Mouse (Mus musculus): ENCODE measurements around the gene Ccnd3. TPM values are rescaled to one million over a fixed set of nuclear protein-coding genes. Genes with fewer than 3 reads are reported as not detected.

Ccnd3 gene
- polyA plus RNA-seq, 1 experiment from 2014 or later = 402 TPM

- Histone ChIP-seq H3K4me2 (replicated peaks) (no peak overlapping the region), H3K27ac (no peak overlapping the region; the same call in 1 of the 2 replicates), H3K9ac (no peak overlapping the region), H3K36me3 (peaks cover 86% of the 10 kb centered on the region), H3K4me1 (peaks cover 26% of the 10 kb centered on the region), H3K4me3 (no peak overlapping the region), H3K27me3 (no peaks in the 10 kb centered on the region), H3K9me3 (no peaks in the 10 kb centered on the region)
- no peak for ATAC-seq (ENCODE audit: low FRiP score, low read depth)
- WGBS = 88% methylated on average over 13 of the region's 13 CpGs
Measured at GRCm38 (mm10) chr17:47600601-47601388, 95.9 kb downstream of the Ccnd3 start.

GRCm38 (mm10) chr17:47601389-47601755 lies 96.5 kb downstream of the Ccnd3 start:
- H3K9ac ChIP-seq = no peak overlapping the region
- H3K27me3 ChIP-seq = no peaks in the 10 kb centered on the region
- H3K4me2 ChIP-seq (replicated peaks) = no peak overlapping the region
- H3K4me1 ChIP-seq = peaks cover 20% of the 10 kb centered on the region
- 88% methylated on average over 10 of the region's 10 CpGs for WGBS
- no peak overlapping the region for H3K4me3 ChIP-seq
- no peak overlapping the region for H3K27ac ChIP-seq
- ATAC-seq (ENCODE audit: low FRiP score, low read depth) = no peak
- H3K36me3 ChIP-seq = peaks cover 90% of the 10 kb centered on the region
- no peaks in the 10 kb centered on the region for H3K9me3 ChIP-seq

GRCm38 (mm10) chr17:47602289-47602688 lies 97.4 kb downstream of the Ccnd3 start:
- Histone ChIP-seq H3K27ac (no peak overlapping the region), H3K4me2 (replicated peaks) (no peak overlapping the region), H3K9ac (no peak overlapping the region), H3K4me3 (no peak overlapping the region), H3K27me3 (no peaks in the 10 kb centered on the region), H3K36me3 (peaks cover 92% of the 10 kb centered on the region), H3K9me3 (no peaks in the 10 kb centered on the region), H3K4me1 (peaks cover 11% of the 10 kb centered on the region)
- WGBS = 94% methylated on average over 11 of the region's 11 CpGs
- ATAC-seq (ENCODE audit: low FRiP score, low read depth) = no peak

DNA sequence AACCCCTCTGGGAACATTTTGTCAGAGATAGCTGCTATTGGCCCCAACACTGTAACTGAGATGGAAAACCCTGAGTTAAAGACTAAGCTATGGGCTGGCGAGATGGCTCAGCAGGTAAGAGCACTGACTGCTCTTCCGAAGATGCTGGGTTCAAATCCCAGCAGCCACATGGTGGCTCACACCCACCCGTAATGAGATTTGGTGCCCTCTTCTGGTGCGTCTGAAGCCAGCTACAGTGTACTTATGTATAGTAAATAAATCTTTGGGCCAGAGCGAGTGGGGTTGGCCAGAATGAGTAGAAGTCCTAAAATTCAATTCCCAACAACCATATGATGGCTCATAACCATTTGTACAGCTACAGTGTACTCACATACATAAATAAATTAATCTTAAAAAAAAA lies 101.4 kb downstream of the Ccnd3 start:
- WGBS = 78% methylated on average over 5 of the region's 5 CpGs
- Histone ChIP-seq H3K4me3 (no peak overlapping the region), H3K9ac (no peak overlapping the region), H3K9me3 (no peaks in the 10 kb centered on the region), H3K4me1 (peaks cover 13% of the 10 kb centered on the region), H3K36me3 (peaks cover 73% of the 10 kb centered on the region), H3K4me2 (replicated peaks) (no peak overlapping the region), H3K27ac (no peak overlapping the region), H3K27me3 (no peaks in the 10 kb centered on the region)
- no peak for ATAC-seq (ENCODE audit: low FRiP score, low read depth)

- 93% methylated on average over 4 of the region's 4 CpGs for WGBS
- Histone ChIP-seq H3K4me2 (replicated peaks) (no peak overlapping the region), H3K36me3 (peaks cover 59% of the 10 kb centered on the region), H3K27me3 (no peaks in the 10 kb centered on the region), H3K4me3 (no peak overlapping the region), H3K4me1 (peaks cover 25% of the 10 kb centered on the region), H3K27ac (no peak overlapping the region), H3K9ac (no peak overlapping the region), H3K9me3 (no peaks in the 10 kb centered on the region)
- no peak for ATAC-seq (ENCODE audit: low FRiP score, low read depth)
Measured at GRCm38 (mm10) chr17:47609182-47609581, 104.3 kb downstream of the Ccnd3 start.

GRCm38 (mm10) chr17:47610849-47611660 lies 106.2 kb downstream of the Ccnd3 start, which contains the start of the genes Bysl, Med20 and Gm20517:
Gene Bysl (minus strand): TSS chr17:47611492.
Gene Med20 (plus strand): TSS chr17:47611582.
Gene Gm20517 (plus strand): TSS chr17:47611589.
- ATAC-seq (ENCODE audit: low FRiP score, low read depth) = peak; percentile 95
- Histone ChIP-seq H3K4me2 (replicated peaks) (peak within 1 kb of the TSS; percentile 97), H3K9ac (peak within 1 kb of the TSS; percentile 90), H3K4me3 (peak within 1 kb of the TSS; percentile 88), H3K36me3 (peaks cover 58% of the 10 kb centered on the region), H3K27me3 (no peaks in the 10 kb centered on the region), H3K4me1 (peaks cover 25% of the 10 kb centered on the region), H3K9me3 (no peaks in the 10 kb centered on the region), H3K27ac (peak within 1 kb of the TSS; percentile 61; the same call in 1 of the 2 replicates)
- under 1% methylated on average over 59 of the region's 59 CpGs for WGBS

DNA sequence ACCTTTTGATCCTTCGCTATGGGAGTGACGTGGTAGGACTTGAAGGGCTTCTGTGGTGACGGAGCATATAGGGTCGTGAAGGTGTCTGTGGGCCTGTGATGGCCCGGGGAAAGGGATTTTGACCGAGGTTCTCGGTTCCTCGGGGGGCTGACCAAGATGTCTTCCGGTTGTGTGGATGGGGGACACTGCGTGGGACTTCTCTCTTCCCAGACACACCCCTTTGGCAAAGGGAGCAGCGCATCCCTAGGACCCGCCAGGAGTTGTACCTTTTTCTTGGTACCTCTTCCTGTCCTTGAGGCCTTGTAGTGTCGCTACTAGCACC lies 106.8 kb downstream of the Ccnd3 start:
- Histone ChIP-seq H3K36me3 (peaks cover 57% of the 10 kb centered on the region), H3K27ac (no peak overlapping the region), H3K4me3 (peak overlapping the region; percentile 88), H3K4me2 (replicated peaks) (peak overlapping the region; percentile 97), H3K27me3 (no peaks in the 10 kb centered on the region), H3K9me3 (no peaks in the 10 kb centered on the region), H3K9ac (peak overlapping the region; percentile 90), H3K4me1 (peaks cover 25% of the 10 kb centered on the region)
- no peak for ATAC-seq (ENCODE audit: low FRiP score, low read depth)
- WGBS = 0% methylated on average over 13 of the region's 13 CpGs

DNA sequence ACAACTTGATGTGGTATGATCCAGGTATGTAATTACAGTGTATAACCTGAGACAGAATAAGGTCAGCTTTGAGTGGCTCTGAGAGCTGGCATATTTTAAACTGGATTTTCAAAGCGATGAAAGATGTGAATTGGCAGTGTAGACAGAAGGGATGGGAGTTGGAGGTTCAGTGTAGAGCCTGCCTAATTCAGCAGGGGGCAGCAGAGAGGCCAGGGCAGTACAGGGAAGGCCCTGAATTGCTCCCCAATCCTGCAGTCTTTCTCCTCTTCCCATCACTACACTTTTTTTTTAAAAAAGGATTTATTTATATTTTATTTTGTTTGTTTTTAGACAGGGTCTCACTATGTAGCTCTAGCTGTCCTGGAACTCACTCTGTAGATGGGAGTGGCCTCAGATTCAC lies 109.2 kb downstream of the Ccnd3 start:
- 92% methylated on average over 1 of the region's 1 CpGs for WGBS

GRCm38 (mm10) chr17:47616119-47616518 lies 111.3 kb downstream of the Ccnd3 start:
- Histone ChIP-seq H3K4me3 (no peak overlapping the region), H3K9me3 (no peaks in the 10 kb centered on the region), H3K4me1 (peaks cover 12% of the 10 kb centered on the region), H3K9ac (no peak overlapping the region; the same call in 1 of the 2 replicates), H3K27ac (no peak overlapping the region), H3K4me2 (replicated peaks) (no peak overlapping the region), H3K36me3 (peaks cover 70% of the 10 kb centered on the region), H3K27me3 (no peaks in the 10 kb centered on the region)
- 93% methylated on average over 8 of the region's 8 CpGs for WGBS
- ATAC-seq (ENCODE audit: low FRiP score, low read depth) = no peak

More for the DNA sequence above, 109.2 kb downstream of the Ccnd3 start:
- Histone ChIP-seq H3K27ac (no peak overlapping the region), H3K27me3 (no peaks in the 10 kb centered on the region), H3K4me1 (peaks cover 25% of the 10 kb centered on the region), H3K9me3 (no peaks in the 10 kb centered on the region), H3K36me3 (peaks cover 56% of the 10 kb centered on the region), H3K4me3 (no peak overlapping the region), H3K4me2 (replicated peaks) (no peak overlapping the region), H3K9ac (no peak overlapping the region)
- ATAC-seq (ENCODE audit: low FRiP score, low read depth) = no peak

- no peak for ATAC-seq (ENCODE audit: low FRiP score, low read depth)
- no peak overlapping the region for H3K27ac ChIP-seq
- WGBS = 90% methylated on average over 4 of the region's 4 CpGs
- no peak overlapping the region for H3K4me2 ChIP-seq (replicated peaks)
- no peak overlapping the region for H3K9ac ChIP-seq
- no peaks in the 10 kb centered on the region for H3K27me3 ChIP-seq
- peaks cover 12% of the 10 kb centered on the region for H3K4me1 ChIP-seq
- no peak overlapping the region for H3K4me3 ChIP-seq
- H3K9me3 ChIP-seq = no peaks in the 10 kb centered on the region
- H3K36me3 ChIP-seq = peaks cover 76% of the 10 kb centered on the region
Measured at GRCm38 (mm10) chr17:47616652-47617051, 111.8 kb downstream of the Ccnd3 start.

DNA sequence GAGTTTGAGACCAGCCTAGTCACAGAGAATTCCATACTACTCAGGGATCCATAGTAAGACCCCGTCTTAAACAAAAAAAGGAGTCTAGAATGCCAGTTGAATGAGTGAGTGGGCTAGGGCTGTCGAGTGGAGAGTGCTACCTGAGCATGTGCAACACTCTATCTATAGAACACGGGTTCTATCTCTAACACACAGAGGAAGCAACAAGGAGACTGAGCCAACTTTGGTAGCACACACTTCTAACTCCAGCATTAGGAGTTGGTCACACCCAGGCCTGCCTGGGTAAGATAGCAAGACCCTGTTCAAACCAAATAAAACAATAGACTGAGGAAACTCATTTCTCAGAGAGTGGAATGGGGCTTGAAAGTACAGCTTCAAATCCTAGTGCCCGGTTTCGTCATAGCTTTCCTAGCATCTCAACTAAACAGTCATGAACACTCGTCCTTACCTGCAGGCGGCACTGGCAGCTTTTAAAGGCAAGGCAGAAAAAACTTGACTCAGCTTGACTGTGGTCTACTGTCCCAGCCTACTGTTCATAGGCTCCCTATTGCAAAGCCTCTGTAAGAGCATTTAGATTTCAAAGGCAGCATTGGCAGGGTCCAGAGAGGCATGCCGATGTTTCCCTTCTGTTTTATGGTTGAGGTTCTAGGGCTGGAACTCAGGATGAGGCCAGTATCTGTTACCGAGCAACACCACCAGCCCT lies 112.9 kb downstream of the Ccnd3 start:
- WGBS = 93% methylated on average over 9 of the region's 9 CpGs
- Histone ChIP-seq H3K4me2 (replicated peaks) (no peak overlapping the region), H3K27me3 (no peaks in the 10 kb centered on the region), H3K9ac (no peak overlapping the region), H3K4me1 (peaks cover 4% of the 10 kb centered on the region), H3K27ac (no peak overlapping the region), H3K4me3 (no peak overlapping the region), H3K36me3 (peaks cover 87% of the 10 kb centered on the region), H3K9me3 (no peaks in the 10 kb centered on the region)
- no peak for ATAC-seq (ENCODE audit: low FRiP score, low read depth)

Data from limb, embryonic 13.5 days (tissue).